Mouse (Mus musculus): ENCODE measurements around the gene Cyth2. TPM values are rescaled to one million over a fixed set of nuclear protein-coding genes. Genes with fewer than 3 reads are reported as not detected.
A peak's percentile ranks its signal among the peaks of the same experiment; 100 is the strongest.

The Cyth2 gene
- total and polyA plus RNA-seq, 3 experiments = 25.6 to 59.4 (median 59.1) TPM

DNA sequence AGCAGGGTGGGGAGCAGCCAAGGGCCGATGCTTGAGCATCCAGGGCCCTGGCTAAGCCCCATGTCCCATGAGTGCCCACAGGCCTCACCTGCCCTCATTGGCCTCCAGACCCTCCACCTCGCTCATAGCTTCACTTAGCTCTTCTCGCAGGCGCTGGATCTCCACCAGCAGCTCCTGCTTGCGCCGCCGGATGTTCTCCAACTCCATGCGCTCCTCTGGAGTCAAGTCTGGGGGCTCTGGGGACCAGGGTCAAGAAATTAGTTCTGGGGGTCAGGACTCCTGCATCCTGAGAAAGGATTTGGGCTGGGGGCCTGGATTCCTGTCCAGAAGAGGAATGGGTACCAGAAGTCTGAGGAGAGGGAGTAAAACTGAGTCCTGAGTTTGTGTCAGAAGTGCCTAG is 1.5 kb downstream of the Cyth2 start:
- Histone ChIP-seq H3K27me3 (replicated peaks) (no peaks in the 10 kb centered on the region), H3K4me1 (ENCODE audit: control insufficient read depth in 1 of 2, insufficient read depth in 2 of 2) (peaks cover 3 to 28% of the 10 kb centered on the region in 2 experiments; a peak in 3 of 4 replicates), H3K9me3 (replicated peaks; ENCODE audit: low read length) (no peaks in the 10 kb centered on the region), H3K4me2 (ENCODE audit: insufficient read depth, low read depth, poor library complexity, severe bottlenecking) (peak overlapping the region; percentile 54), H3K9ac (ENCODE audit: insufficient read depth, low read depth) (peak overlapping the region; percentile 100), H3K36me3 (replicated peaks in 1 of 2; ENCODE audit: control insufficient read depth in 1 of 2, insufficient read depth in 1 of 2, low read length in 1 of 2) (peaks cover 50 to 59% of the 10 kb centered on the region in 2 experiments), H3K79me2 (replicated peaks; ENCODE audit: control insufficient read depth, extremely low read depth, insufficient read depth, poor library complexity, severe bottlenecking) (peaks cover 13% of the 10 kb centered on the region), H3K4me3 (replicated peaks in 1 of 3; ENCODE audit: low read depth in 2 of 3, low read length in 2 of 3, poor library complexity in 1 of 3) (peak overlapping the region in 2 of 3 experiments; percentile 74 to 82), H3K27ac (ENCODE audit: insufficient read depth, low read depth) (no peak overlapping the region)
- in situ Hi-C loops (cut with MboI; ENCODE audit: low pct_ligation_motif_present, low pct_unique_long_range_greater_than_20kb, low sequenced_read_pairs) = no loop called here
- dilution Hi-C loops (cut with MboI; ENCODE audit: extremely low pct_ligation_motif_present, extremely low pct_unique_long_range_greater_than_20kb, low sequenced_read_pairs) = no loop called here
- TF ChIP-seq IRF4 (IDR thresholded peaks at IDR 0.05; ENCODE audit: low read depth, low read length) = no peak
- no peak for TF ChIP-seq CHD1 (IDR thresholded peaks at IDR 0.05; ENCODE audit: low read depth, low read length)
- TF ChIP-seq JUND (conservative IDR thresholded peaks at IDR 0.05; ENCODE audit: low read depth, low read length) = no peak
- no peak for TF ChIP-seq NELFE (IDR thresholded peaks at IDR 0.05; ENCODE audit: low read depth, low read length)
- no peak for TF ChIP-seq POLR2AphosphoS2 (IDR thresholded peaks at IDR 0.05; ENCODE audit: low read depth, low read length)
- no peak for TF ChIP-seq RAD21 (IDR thresholded peaks at IDR 0.05; ENCODE audit: low read depth, low read length)
- no peak for TF ChIP-seq EP300 (IDR thresholded peaks at IDR 0.05; ENCODE audit: low read length)
- TF ChIP-seq SMC3 (IDR thresholded peaks at IDR 0.05; ENCODE audit: low read depth, low read length) = no peak
- TF ChIP-seq E2F4 (IDR thresholded peaks at IDR 0.05; ENCODE audit: insufficient replicate concordance, low read depth, low read length) = no peak
- TF ChIP-seq TCF12 (IDR thresholded peaks at IDR 0.05; ENCODE audit: low read depth, low read length) = no peak
- TF ChIP-seq ZNF384 (IDR thresholded peaks at IDR 0.05; ENCODE audit: low read depth, low read length) = no peak
- no peak for TF ChIP-seq KAT2A (IDR thresholded peaks at IDR 0.05; ENCODE audit: insufficient replicate concordance, low read length)
- TF ChIP-seq USF2 (conservative IDR thresholded peaks at IDR 0.05; ENCODE audit: low read depth, low read length) = no peak
- no peak for TF ChIP-seq CTCF (conservative IDR thresholded peaks at IDR 0.05 in 1 of 2, IDR thresholded peaks at IDR 0.05 in 1 of 2; ENCODE audit: low read depth in 2 of 2, low read length in 2 of 2)
- TF ChIP-seq PAX5 (IDR thresholded peaks at IDR 0.05; ENCODE audit: low read length) = no peak
- TF ChIP-seq ZMIZ1 (IDR thresholded peaks at IDR 0.05; ENCODE audit: low read depth, low read length) = no peak
- TF ChIP-seq NRF1 (IDR thresholded peaks at IDR 0.05; ENCODE audit: low read depth, low read length) = no peak
- TF ChIP-seq MAFK (IDR thresholded peaks at IDR 0.05; ENCODE audit: insufficient replicate concordance, low read length) = no peak
- no peak for TF ChIP-seq JUN (IDR thresholded peaks at IDR 0.05; ENCODE audit: insufficient read depth, low read depth, low read length)
- no peak for DNase-seq (ENCODE audit: extremely low read depth)

- H3K9ac ChIP-seq (ENCODE audit: insufficient read depth, low read depth) = no peak overlapping the region
- DNase-seq (ENCODE audit: extremely low read depth) = no peak
- H3K4me2 ChIP-seq (ENCODE audit: insufficient read depth, low read depth, poor library complexity, severe bottlenecking) = no peak overlapping the region
- no peak overlapping the region for H3K27ac ChIP-seq (ENCODE audit: insufficient read depth, low read depth)
- peaks cover 13% of the 10 kb centered on the region for H3K79me2 ChIP-seq (replicated peaks; ENCODE audit: control insufficient read depth, extremely low read depth, insufficient read depth, poor library complexity, severe bottlenecking)
- H3K4me1 ChIP-seq (ENCODE audit: control insufficient read depth in 1 of 2, insufficient read depth in 2 of 2) = peaks cover 3 to 16% of the 10 kb centered on the region in 2 experiments; a peak in 3 of 4 replicates
- peaks cover 59 to 72% of the 10 kb centered on the region in 2 experiments for H3K36me3 ChIP-seq (replicated peaks in 1 of 2; ENCODE audit: control insufficient read depth in 1 of 2, insufficient read depth in 1 of 2, low read length in 1 of 2)
- H3K4me3 ChIP-seq (replicated peaks in 1 of 3; ENCODE audit: low read depth in 2 of 3, low read length in 2 of 3, poor library complexity in 1 of 3) = no peak overlapping the region
- H3K9me3 ChIP-seq (replicated peaks; ENCODE audit: low read length) = no peaks in the 10 kb centered on the region
- TF ChIP-seq TCF12 (IDR thresholded peaks at IDR 0.05; ENCODE audit: low read depth, low read length) = no peak
- no peak for TF ChIP-seq JUN (IDR thresholded peaks at IDR 0.05; ENCODE audit: insufficient read depth, low read depth, low read length)
- no peak for TF ChIP-seq ZMIZ1 (IDR thresholded peaks at IDR 0.05; ENCODE audit: low read depth, low read length)
- TF ChIP-seq SIN3A (IDR thresholded peaks at IDR 0.05; ENCODE audit: low read length) = no peak
- no peak for TF ChIP-seq E2F4 (IDR thresholded peaks at IDR 0.05; ENCODE audit: insufficient replicate concordance, low read depth, low read length)
- no peak for TF ChIP-seq CHD1 (IDR thresholded peaks at IDR 0.05; ENCODE audit: low read depth, low read length)
- no peak for TF ChIP-seq SMC3 (IDR thresholded peaks at IDR 0.05; ENCODE audit: low read depth, low read length)
- TF ChIP-seq USF1 (IDR thresholded peaks at IDR 0.05; ENCODE audit: low read depth, low read length) = no peak
- no peak for TF ChIP-seq MYC (IDR thresholded peaks at IDR 0.05; ENCODE audit: low read depth, low read length)
- TF ChIP-seq MXI1 (IDR thresholded peaks at IDR 0.05; ENCODE audit: low read depth, low read length) = no peak
- no peak for TF ChIP-seq PAX5 (IDR thresholded peaks at IDR 0.05; ENCODE audit: low read length)
- TF ChIP-seq UBTF (IDR thresholded peaks at IDR 0.05; ENCODE audit: low read depth, low read length) = no peak
- no peak for TF ChIP-seq TBP (conservative IDR thresholded peaks at IDR 0.05; ENCODE audit: low read depth, low read length)
- TF ChIP-seq MAX (IDR thresholded peaks at IDR 0.05; ENCODE audit: low read length) = no peak
- no peak for TF ChIP-seq ETS1 (conservative IDR thresholded peaks at IDR 0.05; ENCODE audit: low read depth, low read length)
- dilution Hi-C loops (cut with MboI; ENCODE audit: extremely low pct_ligation_motif_present, extremely low pct_unique_long_range_greater_than_20kb, low sequenced_read_pairs) (no loop called here), in situ Hi-C loops (cut with MboI; ENCODE audit: low pct_ligation_motif_present, low pct_unique_long_range_greater_than_20kb, low sequenced_read_pairs) (no loop called here)
- no peaks in the 10 kb centered on the region for H3K27me3 ChIP-seq (replicated peaks)
Measured at GRCm38 (mm10) chr7:45809276-45810075, 4.9 kb downstream of the Cyth2 start.

Measured in CH12.LX (cell line).